Mouse (Mus musculus) intestine, postnatal 0 days (tissue): ENCODE measurements around the gene Fignl2. TPM values are rescaled to one million over a fixed set of nuclear protein-coding genes. Genes with fewer than 3 reads are reported as not detected.
"Not testable (repeated sequence)": the region's sequence is repeated elsewhere in the genome, so short reads cannot be mapped to it uniquely, and the experiment has no call there.

Source experiments
- ATAC-seq: fragments of 200-750 bp; cut with Nextera tagmentation; 2 replicates; pipeline ENCODE4 v1.8.0; 2017; ENCODE audit warnings: mild to moderate bottlenecking, moderate TSS enrichment, moderate library complexity
- H3K27ac ChIP-seq: fragments of 300-500 bp; sonication (generic); 2 replicates; pipeline ENCODE4 v1.5.1; 2014; ENCODE audit warnings: mild to moderate bottlenecking, low read depth, low read length, moderate library complexity
- H3K27me3 ChIP-seq: fragments of 300-500 bp; sonication (generic); replicated peaks from 2 replicates; pipeline ENCODE4 v1.6.1; 2014; ENCODE audit warnings: low read length, mixed read lengths; ENCODE audit not compliant: control insufficient read depth, insufficient read depth
- H3K36me3 ChIP-seq: fragments of 300-500 bp; sonication (generic); 2 replicates; pipeline ENCODE4 v1.6.1; 2014; ENCODE audit warnings: mild to moderate bottlenecking, moderate library complexity; ENCODE audit not compliant: control insufficient read depth, insufficient read depth
- H3K4me1 ChIP-seq: fragments of 300-500 bp; sonication (generic); replicated peaks from 2 replicates; pipeline ENCODE4 v1.6.1; 2014; ENCODE audit warnings: antibody characterized with exemption, low read length, mixed read lengths; ENCODE audit not compliant: control insufficient read depth, insufficient read depth
- H3K4me2 ChIP-seq: fragments of 300-500 bp; sonication (generic); replicated peaks from 2 replicates; pipeline ENCODE4 v1.6.1; 2014; ENCODE audit warnings: low read depth, mild to moderate bottlenecking, moderate library complexity
- H3K4me3 ChIP-seq: fragments of 300-500 bp; sonication (generic); 2 replicates; pipeline ENCODE4 v1.5.1; 2014; ENCODE audit warnings: low read depth, low read length
- H3K9ac ChIP-seq: fragments of 300-500 bp; sonication (generic); 2 replicates; pipeline ENCODE4 v1.6.1; 2014; ENCODE audit warnings: mild to moderate bottlenecking, low read depth, low read length
- H3K9me3 ChIP-seq: fragments of 300-500 bp; sonication (generic); 2 replicates; pipeline ENCODE4 v1.6.1; 2016; ENCODE audit warnings: mixed run types; ENCODE audit not compliant: control insufficient read depth
- CTCF ChIP-seq: sonication (generic); IDR thresholded peaks from 2 replicates; pipeline ENCODE4 v1.5.1; 2016; ENCODE audit warnings: low read depth, mild to moderate bottlenecking, control low read depth, antibody characterized with exemption, moderate library complexity
- WGBS: fragments of 180-500 bp; shearing (Covaris S2); extraction: QIAGEN DNeasy Blood & Tissue Kit; methylation state at CpG from one replicate; pipeline ENCODE4 v1.1.7; 2014; 5-methylcytosine and 5-hydroxymethylcytosine counted together
- polyA plus RNA-seq: library from polyadenylated mRNA; unstranded; fragments of >200 nt; fragmentation: Nextera tagmentation; extraction: Ambion mirVana; gene quantifications from 2 replicates; pipeline ENCODE4 v1.2.1, GENCODE M21; 2015

The Fignl2 gene
- polyA plus RNA-seq, 1 experiment from 2014 or later: 0.16 TPM

DNA sequence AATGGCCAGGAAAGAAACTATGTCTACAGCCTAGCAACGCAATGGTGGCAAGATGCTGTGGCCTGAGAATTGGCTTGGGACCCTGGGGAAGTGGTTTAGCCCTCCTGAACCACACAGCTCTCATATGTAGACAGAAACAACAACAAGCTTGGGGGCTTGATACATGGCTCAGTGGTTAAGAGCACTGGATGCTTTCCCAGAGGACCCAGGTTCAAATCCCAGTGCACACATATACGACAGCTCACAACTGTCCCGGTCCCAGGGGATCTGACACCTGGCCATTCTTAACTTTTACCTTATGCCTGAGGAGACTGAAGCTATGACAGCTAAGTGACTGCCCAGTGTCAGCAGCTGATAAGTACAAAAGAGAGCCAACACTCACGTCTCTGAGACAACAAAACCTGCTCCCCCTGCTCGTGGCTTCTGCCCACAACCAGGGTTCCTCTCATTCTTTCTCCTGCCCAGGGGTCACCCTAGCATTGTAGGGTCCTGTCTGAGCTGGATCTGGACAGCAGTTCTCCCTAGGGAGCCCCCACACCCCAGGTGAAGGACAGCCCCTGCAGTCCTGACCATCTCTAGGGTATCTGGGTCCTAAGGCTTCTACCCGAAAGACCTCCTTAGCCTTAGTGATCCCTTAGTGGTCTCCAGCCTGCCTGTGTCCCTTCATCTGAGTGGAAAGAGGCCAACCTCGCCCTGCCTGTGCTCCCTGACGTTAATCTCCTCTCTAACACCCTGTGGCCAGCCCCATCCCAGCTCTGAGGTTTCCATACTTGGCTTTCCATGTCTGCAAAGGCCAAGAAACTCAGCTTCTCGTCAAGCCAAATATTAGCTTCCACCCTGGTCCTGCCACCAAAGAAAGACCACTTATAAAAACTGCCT is 43.3 kb upstream of the Fignl2 start:
- no peaks in the 10 kb centered on the region for H3K27me3 ChIP-seq
- ATAC-seq: no peak
- no peak for TF ChIP-seq CTCF
- 80% methylated on average over 9 of the region's 9 CpGs for WGBS
- no peak overlapping the region for H3K9ac ChIP-seq
- no peak overlapping the region for H3K4me3 ChIP-seq
- H3K27ac ChIP-seq: no peak overlapping the region
- H3K9me3 ChIP-seq: no peaks in the 10 kb centered on the region
- no peaks in the 10 kb centered on the region for H3K4me1 ChIP-seq
- H3K36me3 ChIP-seq: no peaks in the 10 kb centered on the region
- no peak overlapping the region for H3K4me2 ChIP-seq

DNA sequence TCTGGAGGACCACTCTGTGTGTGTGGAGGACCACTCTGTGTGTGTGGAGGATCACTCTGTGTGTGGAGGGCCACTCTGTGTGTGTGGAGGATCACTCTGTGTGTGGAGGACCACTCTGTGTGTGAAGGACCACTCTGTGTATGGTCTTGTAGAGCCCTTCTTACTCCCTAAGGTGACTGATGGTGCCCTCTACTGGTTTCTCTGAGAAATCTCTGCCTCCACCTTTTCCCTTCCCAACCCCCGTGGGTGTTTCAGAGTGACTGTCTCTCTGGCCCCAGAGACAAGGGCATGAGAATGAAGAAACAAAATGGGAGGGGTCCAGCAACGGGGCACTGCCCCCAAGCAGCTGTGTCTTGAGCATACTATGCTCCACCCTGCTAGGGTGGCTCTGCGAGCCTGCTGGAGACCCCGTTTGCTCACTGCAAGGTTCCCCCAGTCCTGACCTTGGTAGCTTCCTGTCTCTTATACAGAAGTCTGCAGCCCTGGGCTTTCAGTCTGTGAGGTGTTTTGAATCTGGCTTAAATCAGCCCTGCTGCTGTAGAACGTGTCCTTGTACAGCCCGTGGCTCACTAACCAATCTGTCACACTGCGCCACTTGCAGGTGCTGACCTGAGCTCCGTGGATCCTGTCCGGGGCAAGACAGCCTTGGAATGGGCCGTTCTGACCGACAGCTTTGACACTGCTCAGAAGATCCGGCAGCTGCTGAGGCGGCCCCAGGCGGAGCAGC is 40.2 kb upstream of the Fignl2 start:
- no peak overlapping the region for H3K9ac ChIP-seq
- no peak for ATAC-seq

DNA sequence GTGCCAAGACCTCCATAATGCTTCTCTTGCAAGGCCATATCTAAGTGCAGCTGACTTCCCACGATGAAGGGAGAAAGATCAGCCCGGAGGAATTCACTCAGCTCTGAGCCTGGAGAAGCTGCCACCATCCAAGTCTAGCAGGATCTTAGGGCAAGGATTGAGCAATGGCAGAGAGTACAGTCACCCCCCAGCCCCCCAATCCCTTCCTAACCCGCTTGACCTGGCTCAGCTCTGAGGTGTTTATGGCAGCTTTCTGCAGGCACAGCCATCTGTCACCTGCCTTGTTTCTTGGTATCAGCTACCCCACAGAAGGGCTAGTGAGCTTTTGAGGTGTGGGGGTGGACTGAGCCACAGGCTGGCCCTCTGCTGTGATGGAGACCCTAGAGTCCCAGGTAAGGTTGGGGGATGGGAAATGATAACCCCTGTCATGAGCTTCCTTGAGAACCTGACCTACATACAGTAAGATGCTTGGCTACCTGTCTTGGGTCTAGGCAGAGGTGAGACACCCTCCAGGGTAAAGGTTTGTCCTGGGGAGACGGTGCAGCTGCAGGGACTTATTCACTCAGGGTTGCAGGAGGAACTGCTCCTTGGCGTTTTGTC is 37.2 kb upstream of the Fignl2 start, which contains the start of gene Ankrd33:
TSS of gene Ankrd33 (plus strand) at position 245 of the 600 bp plus-strand sequence.
- H3K27me3 ChIP-seq: no peaks in the 10 kb centered on the region
- H3K4me3 ChIP-seq: no peak within 1 kb of the TSS
- 85% methylated on average over 5 of the region's 5 CpGs for WGBS
- no peak for ATAC-seq
- no peak within 1 kb of the TSS for H3K4me2 ChIP-seq
- no peaks in the 10 kb centered on the region for H3K4me1 ChIP-seq
- no peaks in the 10 kb centered on the region for H3K9me3 ChIP-seq
- H3K9ac ChIP-seq: no peak within 1 kb of the TSS
- H3K36me3 ChIP-seq: no peaks in the 10 kb centered on the region
- H3K27ac ChIP-seq: no peak within 1 kb of the TSS
- no peak for TF ChIP-seq CTCF

More for the DNA sequence above, 40.2 kb upstream of the Fignl2 start:
- Histone ChIP-seq H3K4me1 (no peaks in the 10 kb centered on the region), H3K9me3 (no peaks in the 10 kb centered on the region), H3K4me2 (no peak overlapping the region), H3K36me3 (no peaks in the 10 kb centered on the region), H3K4me3 (no peak overlapping the region), H3K27me3 (no peaks in the 10 kb centered on the region), H3K27ac (no peak overlapping the region)
- 64% methylated on average over 14 of the region's 14 CpGs for WGBS
- TF ChIP-seq CTCF: peak; percentile 73

DNA sequence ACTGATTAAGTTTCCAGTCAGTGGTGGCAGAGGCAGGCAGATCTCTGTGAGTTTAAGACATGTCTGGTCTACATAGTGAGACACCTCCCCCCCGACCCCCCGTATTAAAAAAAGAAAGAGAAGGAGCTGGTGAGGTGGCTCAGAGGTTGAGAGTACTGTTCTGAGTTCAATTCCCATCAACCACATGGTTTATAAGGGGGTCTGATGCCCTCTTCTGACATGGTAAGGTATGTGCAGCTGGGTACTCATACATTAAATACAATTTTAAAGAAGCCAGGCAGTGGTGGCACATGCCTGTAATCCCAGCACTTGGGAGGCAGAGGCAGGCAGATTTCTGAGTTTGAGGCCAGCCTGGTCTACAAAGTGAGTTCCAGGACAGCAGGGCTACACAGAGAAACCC is 35.4 kb upstream of the Fignl2 start:
- not testable (repeated sequence) for H3K9me3 ChIP-seq, H3K4me1 ChIP-seq, ATAC-seq, H3K4me3 ChIP-seq, H3K27ac ChIP-seq, H3K36me3 ChIP-seq, H3K27me3 ChIP-seq, H3K9ac ChIP-seq
- peak; percentile 34 for TF ChIP-seq CTCF
- 88% methylated on average over 2 of the region's 2 CpGs for WGBS
- H3K4me2 ChIP-seq: peak overlapping the region; percentile 37; the same call in 1 of the 2 replicates

DNA sequence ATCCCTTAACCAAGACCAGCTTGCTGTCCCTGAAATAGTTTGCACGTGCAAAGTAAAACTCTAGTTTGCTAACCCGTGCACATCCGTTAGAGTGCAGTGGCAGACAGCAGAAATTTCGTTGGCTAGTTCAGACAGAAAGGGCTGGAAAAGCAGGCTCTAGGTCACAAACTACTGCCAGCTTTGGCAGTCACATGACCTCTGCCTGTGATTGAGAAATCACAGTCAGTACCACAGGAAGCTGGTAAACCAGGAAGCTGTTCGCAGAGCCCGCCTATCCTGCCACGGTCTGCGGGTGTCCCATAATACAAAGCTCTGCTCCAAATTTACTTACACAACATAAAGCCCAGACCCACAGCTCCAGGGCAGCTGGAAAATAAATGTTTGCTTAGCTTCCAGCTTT is 34.8 kb upstream of the Fignl2 start:
- Histone ChIP-seq H3K4me1 (no peaks in the 10 kb centered on the region), H3K27me3 (no peaks in the 10 kb centered on the region), H3K4me2 (peak overlapping the region; percentile 37), H3K9me3 (no peaks in the 10 kb centered on the region), H3K9ac (no peak overlapping the region), H3K36me3 (no peaks in the 10 kb centered on the region), H3K4me3 (no peak overlapping the region), H3K27ac (no peak overlapping the region)
- peak; percentile 79 for ATAC-seq
- WGBS: 29% methylated on average over 8 of the region's 8 CpGs
- peak; percentile 36 for TF ChIP-seq CTCF
